Mouse (Mus musculus): ENCODE data around the gene Afg3l1. TPM values are rescaled to one million over a fixed set of nuclear protein-coding genes. Genes with fewer than 3 reads are reported as not detected.

Afg3l1 gene
- polyA plus RNA-seq, 1 experiment from 2014 or later, result 53.6 TPM

- 34% methylated on average over 16 of the region's 16 CpGs for WGBS
- ATAC-seq (ENCODE audit: low read depth), result 0 out of 2 replicates have a peak, but pooled peaks have one; percentile 1
- Histone ChIP-seq H3K4me3 (ENCODE audit: low read length) (peak overlapping the region; percentile 90), H3K4me2 (ENCODE audit: low read depth, low read length) (peak overlapping the region; percentile 75), H3K36me3 (ENCODE audit: control insufficient read depth, insufficient read depth, low read length) (peaks cover 14% of the 10 kb centered on the region), H3K4me1 (replicated peaks; ENCODE audit: control insufficient read depth, insufficient read depth, low read length) (peaks cover 12% of the 10 kb centered on the region), H3K27me3 (ENCODE audit: control insufficient read depth, insufficient read depth, low read depth, low read length) (no peaks in the 10 kb centered on the region), H3K9ac (ENCODE audit: low read length) (peak overlapping the region; percentile 87), H3K9me3 (ENCODE audit: control insufficient read depth, low read length) (no peaks in the 10 kb centered on the region), H3K27ac (ENCODE audit: low read length) (peak overlapping the region; percentile 93)
Measured at GRCm38 (mm10) chr8:123478456-123479218, 934 bp downstream of the Afg3l1 start.

- Histone ChIP-seq H3K4me3 (ENCODE audit: low read length) (no peak overlapping the region), H3K4me2 (ENCODE audit: low read depth, low read length) (no peak overlapping the region), H3K4me1 (replicated peaks; ENCODE audit: control insufficient read depth, insufficient read depth, low read length) (peaks cover 8% of the 10 kb centered on the region), H3K9ac (ENCODE audit: low read length) (no peak overlapping the region), H3K36me3 (ENCODE audit: control insufficient read depth, insufficient read depth, low read length) (peaks cover 41% of the 10 kb centered on the region), H3K27me3 (ENCODE audit: control insufficient read depth, insufficient read depth, low read depth, low read length) (no peaks in the 10 kb centered on the region), H3K27ac (ENCODE audit: low read length) (no peak overlapping the region), H3K9me3 (ENCODE audit: control insufficient read depth, low read length) (no peaks in the 10 kb centered on the region)
- no peak for ATAC-seq (ENCODE audit: low read depth)
- 88% methylated on average over 7 of the region's 7 CpGs for WGBS
Measured at GRCm38 (mm10) chr8:123482627-123483026, 4.9 kb downstream of the Afg3l1 start.

- no peak overlapping the region for H3K4me2 ChIP-seq (ENCODE audit: low read depth, low read length)
- peaks cover 58% of the 10 kb centered on the region for H3K36me3 ChIP-seq (ENCODE audit: control insufficient read depth, insufficient read depth, low read length)
- H3K9me3 ChIP-seq (ENCODE audit: control insufficient read depth, low read length), result no peaks in the 10 kb centered on the region
- H3K27ac ChIP-seq (ENCODE audit: low read length), result no peak overlapping the region
- 86% methylated on average over 15 of the region's 15 CpGs for WGBS
- H3K4me3 ChIP-seq (ENCODE audit: low read length), result no peak overlapping the region
- H3K9ac ChIP-seq (ENCODE audit: low read length), result no peak overlapping the region
- H3K4me1 ChIP-seq (replicated peaks; ENCODE audit: control insufficient read depth, insufficient read depth, low read length), result no peaks in the 10 kb centered on the region
- no peaks in the 10 kb centered on the region for H3K27me3 ChIP-seq (ENCODE audit: control insufficient read depth, insufficient read depth, low read depth, low read length)
- ATAC-seq (ENCODE audit: low read depth), result no peak
Measured at GRCm38 (mm10) chr8:123491280-123492075, 13.8 kb downstream of the Afg3l1 start.

- no peak overlapping the region for H3K4me2 ChIP-seq (ENCODE audit: low read depth, low read length)
- H3K27me3 ChIP-seq (ENCODE audit: control insufficient read depth, insufficient read depth, low read depth, low read length), result no peaks in the 10 kb centered on the region
- ATAC-seq (ENCODE audit: low read depth), result no peak
- WGBS, result 94% methylated on average over 9 of the region's 9 CpGs
- H3K27ac ChIP-seq (ENCODE audit: low read length), result no peak overlapping the region
- no peaks in the 10 kb centered on the region for H3K9me3 ChIP-seq (ENCODE audit: control insufficient read depth, low read length)
- H3K4me1 ChIP-seq (replicated peaks; ENCODE audit: control insufficient read depth, insufficient read depth, low read length), result no peaks in the 10 kb centered on the region
- H3K4me3 ChIP-seq (ENCODE audit: low read length), result no peak overlapping the region
- H3K9ac ChIP-seq (ENCODE audit: low read length), result no peak overlapping the region
- peaks cover 50% of the 10 kb centered on the region for H3K36me3 ChIP-seq (ENCODE audit: control insufficient read depth, insufficient read depth, low read length)
Measured at GRCm38 (mm10) chr8:123492898-123493297, 15.2 kb downstream of the Afg3l1 start.

- Histone ChIP-seq H3K36me3 (ENCODE audit: control insufficient read depth, insufficient read depth, low read length) (peaks cover 62% of the 10 kb centered on the region), H3K27ac (ENCODE audit: low read length) (no peak overlapping the region), H3K9me3 (ENCODE audit: control insufficient read depth, low read length) (no peaks in the 10 kb centered on the region), H3K27me3 (ENCODE audit: control insufficient read depth, insufficient read depth, low read depth, low read length) (no peaks in the 10 kb centered on the region), H3K9ac (ENCODE audit: low read length) (no peak overlapping the region), H3K4me2 (ENCODE audit: low read depth, low read length) (no peak overlapping the region), H3K4me3 (ENCODE audit: low read length) (no peak overlapping the region), H3K4me1 (replicated peaks; ENCODE audit: control insufficient read depth, insufficient read depth, low read length) (no peaks in the 10 kb centered on the region)
- no peak for ATAC-seq (ENCODE audit: low read depth)
- WGBS, result 84% methylated on average over 4 of the region's 4 CpGs
Measured at GRCm38 (mm10) chr8:123497699-123498098, 20.0 kb downstream of the Afg3l1 start.

- no peaks in the 10 kb centered on the region for H3K4me1 ChIP-seq (replicated peaks; ENCODE audit: control insufficient read depth, insufficient read depth, low read length)
- no peaks in the 10 kb centered on the region for H3K27me3 ChIP-seq (ENCODE audit: control insufficient read depth, insufficient read depth, low read depth, low read length)
- WGBS, result 85% methylated on average over 11 of the region's 11 CpGs
- no peak overlapping the region for H3K4me2 ChIP-seq (ENCODE audit: low read depth, low read length)
- H3K27ac ChIP-seq (ENCODE audit: low read length), result no peak overlapping the region
- H3K9ac ChIP-seq (ENCODE audit: low read length), result no peak overlapping the region
- no peak for ATAC-seq (ENCODE audit: low read depth)
- H3K36me3 ChIP-seq (ENCODE audit: control insufficient read depth, insufficient read depth, low read length), result peaks cover 67% of the 10 kb centered on the region
- peaks cover 3% of the 10 kb centered on the region; the same call in 1 of the 2 replicates for H3K9me3 ChIP-seq (ENCODE audit: control insufficient read depth, low read length)
- H3K4me3 ChIP-seq (ENCODE audit: low read length), result no peak overlapping the region
Measured at GRCm38 (mm10) chr8:123498963-123499362, 21.3 kb downstream of the Afg3l1 start.

- Histone ChIP-seq H3K36me3 (ENCODE audit: control insufficient read depth, insufficient read depth, low read length) (peaks cover 64% of the 10 kb centered on the region), H3K9me3 (ENCODE audit: control insufficient read depth, low read length) (peaks cover 3% of the 10 kb centered on the region; the same call in 1 of the 2 replicates), H3K27me3 (ENCODE audit: control insufficient read depth, insufficient read depth, low read depth, low read length) (no peaks in the 10 kb centered on the region), H3K4me2 (ENCODE audit: low read depth, low read length) (no peak overlapping the region), H3K4me3 (ENCODE audit: low read length) (no peak overlapping the region), H3K27ac (ENCODE audit: low read length) (no peak overlapping the region), H3K4me1 (replicated peaks; ENCODE audit: control insufficient read depth, insufficient read depth, low read length) (no peaks in the 10 kb centered on the region), H3K9ac (ENCODE audit: low read length) (no peak overlapping the region)
- no peak for ATAC-seq (ENCODE audit: low read depth)
- 94% methylated on average over 11 of the region's 11 CpGs for WGBS
Measured at GRCm38 (mm10) chr8:123499556-123499955, 21.9 kb downstream of the Afg3l1 start.

- WGBS, result 83% methylated on average over 5 of the region's 5 CpGs
- peaks cover 47% of the 10 kb centered on the region for H3K36me3 ChIP-seq (ENCODE audit: control insufficient read depth, insufficient read depth, low read length)
- no peak overlapping the region for H3K9ac ChIP-seq (ENCODE audit: low read length)
- no peaks in the 10 kb centered on the region for H3K27me3 ChIP-seq (ENCODE audit: control insufficient read depth, insufficient read depth, low read depth, low read length)
- no peak overlapping the region for H3K4me3 ChIP-seq (ENCODE audit: low read length)
- no peak overlapping the region for H3K4me2 ChIP-seq (ENCODE audit: low read depth, low read length)
- no peak for ATAC-seq (ENCODE audit: low read depth)
- H3K4me1 ChIP-seq (replicated peaks; ENCODE audit: control insufficient read depth, insufficient read depth, low read length), result no peaks in the 10 kb centered on the region
- peaks cover 3% of the 10 kb centered on the region; the same call in 1 of the 2 replicates for H3K9me3 ChIP-seq (ENCODE audit: control insufficient read depth, low read length)
- no peak overlapping the region for H3K27ac ChIP-seq (ENCODE audit: low read length)
Measured at GRCm38 (mm10) chr8:123502192-123502591, 24.5 kb downstream of the Afg3l1 start.

- Histone ChIP-seq H3K4me1 (replicated peaks; ENCODE audit: control insufficient read depth, insufficient read depth, low read length) (no peaks in the 10 kb centered on the region), H3K4me2 (ENCODE audit: low read depth, low read length) (no peak overlapping the region), H3K9ac (ENCODE audit: low read length) (no peak overlapping the region), H3K36me3 (ENCODE audit: control insufficient read depth, insufficient read depth, low read length) (peaks cover 43% of the 10 kb centered on the region), H3K4me3 (ENCODE audit: low read length) (no peak overlapping the region), H3K27me3 (ENCODE audit: control insufficient read depth, insufficient read depth, low read depth, low read length) (no peaks in the 10 kb centered on the region), H3K27ac (ENCODE audit: low read length) (no peak overlapping the region), H3K9me3 (ENCODE audit: control insufficient read depth, low read length) (peaks cover 3% of the 10 kb centered on the region; the same call in 1 of the 2 replicates)
- 97% methylated on average over 6 of the region's 6 CpGs for WGBS
- ATAC-seq (ENCODE audit: low read depth), result no peak
Measured at GRCm38 (mm10) chr8:123503801-123504467, 26.2 kb downstream of the Afg3l1 start.
